Mouse (Mus musculus) thymus, postnatal 36 days (tissue): ENCODE measurements around the gene Rabep2.
"Not testable (repeated sequence)": the region's sequence is repeated elsewhere in the genome, so short reads cannot be mapped to it uniquely, and the experiment has no call there.

Experiments
- DNase-seq, 2 experiments: peaks; one replicate each; pipeline ENCODE4 v3.0.0; 2022; ENCODE audit warnings: mixed read lengths in 2 of 2

Rabep2 gene

GRCm38 (mm10) chr7:126464836-126465235, 36.3 kb downstream of the Rabep2 start:
- DNase-seq = peak in 1 of 2 experiments; percentile 6

- peak in 1 of 2 experiments; percentile 7 for DNase-seq
These were observed 36.9 kb downstream of the Rabep2 start for GRCm38 (mm10) chr7:126465246-126466030.

GRCm38 (mm10) chr7:126466116-126466515, 37.6 kb downstream of the Rabep2 start:
- no peak for DNase-seq

- no peak for DNase-seq
These were observed 38.1 kb downstream of the Rabep2 start for GRCm38 (mm10) chr7:126466707-126467106.

GRCm38 (mm10) chr7:126467271-126467670, 38.7 kb downstream of the Rabep2 start:
- peak; percentile 55 for DNase-seq

GRCm38 (mm10) chr7:126467834-126468627, 39.5 kb downstream of the Rabep2 start:
- peak in 1 of 2 experiments; percentile 21 for DNase-seq

- peak; percentile 39 to 62 for DNase-seq
These were observed 41.5 kb downstream of the Rabep2 start for GRCm38 (mm10) chr7:126470077-126470476.

- DNase-seq = no peak
These were observed 42.8 kb downstream of the Rabep2 start for GRCm38 (mm10) chr7:126471361-126471760.

- peak in 1 of 2 experiments; percentile 41 for DNase-seq
These were observed 43.3 kb downstream of the Rabep2 start for GRCm38 (mm10) chr7:126471853-126472252.

- DNase-seq = peak; percentile 72 to 81
These were observed 43.7 kb downstream of the Rabep2 start for GRCm38 (mm10) chr7:126472306-126472705.

- DNase-seq = no peak
These were observed 44.2 kb downstream of the Rabep2 start for GRCm38 (mm10) chr7:126472713-126473112.

- DNase-seq = no peak
These were observed 45.0 kb downstream of the Rabep2 start for GRCm38 (mm10) chr7:126473470-126474086.

- no peak for DNase-seq
These were observed 46.0 kb downstream of the Rabep2 start for GRCm38 (mm10) chr7:126474486-126474955.

- peak; percentile 91 to 93 for DNase-seq
These were observed 46.5 kb downstream of the Rabep2 start, which contains the start of gene Sh2b1 for GRCm38 (mm10) chr7:126474993-126475581. TSS of gene Sh2b1 (minus strand) at chr7:126475424.

GRCm38 (mm10) chr7:126481699-126482098, 53.1 kb downstream of the Rabep2 start:
- DNase-seq = no peak

GRCm38 (mm10) chr7:126482392-126482871, 53.9 kb downstream of the Rabep2 start:
- DNase-seq = peak; percentile 49 to 60

- peak; percentile 90 to 93 for DNase-seq
These were observed 58.5 kb downstream of the Rabep2 start, which contains the start of gene Tufm for GRCm38 (mm10) chr7:126487052-126487483. TSS of gene Tufm (plus strand) at chr7:126487361.

GRCm38 (mm10) chr7:126487617-126488385, 59.2 kb downstream of the Rabep2 start:
- DNase-seq = not testable (repeated sequence)

GRCm38 (mm10) chr7:126491005-126491404, 62.4 kb downstream of the Rabep2 start:
- DNase-seq = no peak

GRCm38 (mm10) chr7:126491973-126492372, 63.4 kb downstream of the Rabep2 start:
- no peak for DNase-seq

- no peak for DNase-seq
These were observed 65.6 kb downstream of the Rabep2 start for GRCm38 (mm10) chr7:126494120-126494519.
